Mouse (Mus musculus) olfactory bulb, adult 2 months (tissue): Measurements from ENCODE around the gene Cir1.

Source experiments
- CTCF ChIP-seq: fragments of 200-500 bp; IDR thresholded peaks from 2 replicates; pipeline ENCODE4 v1.5.1; 2012; ENCODE audit warnings: low read depth, mild to moderate bottlenecking, low read length, moderate library complexity; ENCODE audit not compliant: insufficient read depth
- POLR2A ChIP-seq: fragments of 200-500 bp; IDR thresholded peaks from 2 replicates; pipeline ENCODE4 v1.6.1; 2012; ENCODE audit warnings: mild to moderate bottlenecking, low read depth, low read length, moderate library complexity; ENCODE audit not compliant: insufficient read depth

DNA sequence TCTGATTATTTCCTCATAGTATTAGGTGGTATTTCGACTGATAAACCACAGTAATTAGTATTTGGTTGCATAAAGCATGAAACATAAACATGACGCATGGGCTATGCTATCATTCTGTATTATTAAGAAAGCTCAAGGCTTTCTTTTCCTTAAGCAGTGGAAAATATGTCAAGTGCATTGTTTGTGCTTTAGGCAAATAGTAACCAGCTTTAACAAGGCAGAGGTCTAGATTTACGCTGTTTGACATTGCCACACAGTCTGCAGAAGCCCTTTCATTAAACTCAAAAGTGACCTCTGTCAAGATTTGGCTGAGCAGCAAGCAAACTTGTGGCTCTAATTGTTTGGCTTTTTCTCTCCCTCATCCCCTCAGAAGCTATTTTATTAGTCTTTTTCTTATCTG, 23.4 kb upstream of the Cir1 start:
- TF ChIP-seq CTCF (no peak), POLR2A (no peak)
